ENCODE assay signal across 16 mouse cellular contexts in genomic region chr4:136434029-136434428, GRCm38 (mm10). TPM values are rescaled to one million over a fixed set of nuclear protein-coding genes. Genes with fewer than 3 reads are reported as not detected.
DNase-seq lines count a peak whose midpoint lies in the region; TF ChIP-seq lines count a peak whose summit lies in the region.
"Had no signal": no experiment of that assay in that cellular context is flagged by ENCODE, and none has a peak within 500 bp of the region (broad histone marks: within the 10 kb centered on the region; RNA-seq: fewer than 3 reads in every experiment).

No protein-coding gene starts in this region.

- H3K36me3 ChIP-seq in thymus, adult 2 months (ENCODE audit: control insufficient read depth, insufficient read depth, low read length), result no peaks in the 10 kb centered on the region
- H3K36me3 ChIP-seq: limb, embryonic 10.5 days; liver, embryonic 13.5 days had no signal

- no peak for TF ChIP-seq POLR2A in thymus, adult 2 months (IDR thresholded peaks at IDR 0.05; ENCODE audit: control insufficient read depth, extremely low read depth, insufficient read depth, low read length, poor library complexity)
- no peak for TF ChIP-seq POLR2A in lung, adult 2 months (IDR thresholded peaks at IDR 0.05; ENCODE audit: borderline replicate concordance, extremely low read depth, low read depth, low read length)

- TF ChIP-seq CTCF in thymus, adult 2 months (IDR thresholded peaks at IDR 0.05; ENCODE audit: borderline replicate concordance, control insufficient read depth, extremely low read depth, insufficient read depth, low read length, poor library complexity), result no peak
- TF ChIP-seq CTCF in lung, adult 2 months (IDR thresholded peaks at IDR 0.05; ENCODE audit: insufficient read depth, low read length), result no peak

- WGBS in thymus, adult 2 months, result 89% methylated on average over 4 of the region's 4 CpGs
- WGBS in lung, adult 2 months, result 69% methylated on average over 4 of the region's 4 CpGs

- no peaks in the 10 kb centered on the region for H3K4me1 ChIP-seq in thymus, adult 2 months (replicated peaks; ENCODE audit: control insufficient read depth, insufficient read depth, low read length)
- H3K4me1 ChIP-seq in lung, adult 2 months (ENCODE audit: control insufficient read depth, insufficient read depth, low read length), result no peaks in the 10 kb centered on the region
- H3K4me1 ChIP-seq: liver, embryonic 13.5 days had no signal

- H3K27me3 ChIP-seq in thymus, adult 2 months (ENCODE audit: control insufficient read depth, insufficient read depth, low read length), result no peaks in the 10 kb centered on the region
- H3K27me3 ChIP-seq: liver, embryonic 13.5 days had no signal

- H3K4me3 ChIP-seq in thymus, adult 2 months (ENCODE audit: control insufficient read depth, insufficient read depth, low read length), result no peak overlapping the region
- H3K4me3 ChIP-seq in lung, adult 2 months (replicated peaks; ENCODE audit: extremely low read depth, low read depth, low read length), result no peak overlapping the region
- H3K4me3 ChIP-seq: limb, embryonic 10.5 days; liver, embryonic 13.5 days had no signal

- H3K27ac ChIP-seq in thymus, adult 2 months (ENCODE audit: control insufficient read depth, insufficient read depth, low read length), result no peak overlapping the region
- H3K27ac ChIP-seq: hindbrain, embryonic 14.5 days; limb, embryonic 10.5 days; liver, embryonic 13.5 days had no signal

- DNase-seq in urinary bladder, adult 2 months (ENCODE audit: low spot score), result peak; percentile 36
- no peak for DNase-seq in urinary bladder, postnatal 10 days (ENCODE audit: low spot score)
- peak; percentile 71 for DNase-seq in adipocyte (ENCODE audit: low spot score)
- DNase-seq in gonadal fat pad, adult 2 months (ENCODE audit: low read depth), result peak; percentile 38
- DNase-seq in thymus, adult 2 months, result no peak
- no peak for DNase-seq in lung, adult 2 months
- DNase-seq in right cerebral cortex, adult 2 months (ENCODE audit: low spot score in 2 of 2), result no peak
- DNase-seq: cerebellum, adult 2 months; kidney, adult 8-10 months; layer of hippocampus, postnatal 36 days; liver, embryonic 13.5 days; lung, postnatal 14 days had no signal

RNA-seq across cellular contexts. Expression of gene Htr1d, which starts 10.7 kb away (rescaled TPM):
- 2.8 and 4.0 TPM in 2 replicates for polyA plus RNA-seq in urinary bladder, adult 2 months (2012; rRNA removed)
- 0.32 and 0.41 TPM in 2 replicates for polyA plus RNA-seq in gonadal fat pad, adult 2 months (2012; rRNA removed)
- polyA plus RNA-seq in thymus, adult 2 months (2012; rRNA removed), result 0.24 and 0.57 TPM in 2 replicates
- 0.10 TPM in 1 of 2 replicates, not detected in the other for polyA plus RNA-seq in lung, adult 2 months (2012; rRNA removed)
- polyA plus RNA-seq: heart, postnatal 0 days; liver, embryonic 13.5 days had no signal

RNA-seq across cellular contexts. Expression of gene 6030445D17Rik, which starts 28.0 kb away (rescaled TPM):
- 1.3 and 1.4 TPM in 2 replicates for polyA plus RNA-seq in urinary bladder, adult 2 months (2012; rRNA removed)
- polyA plus RNA-seq in gonadal fat pad, adult 2 months (2012; rRNA removed), result 0.43 and 0.46 TPM in 2 replicates
- 0.14 and 0.19 TPM in 2 replicates for polyA plus RNA-seq in thymus, adult 2 months (2012; rRNA removed)
- 0.72 and 1.1 TPM in 2 replicates for polyA plus RNA-seq in lung, adult 2 months (2012; rRNA removed)
- polyA plus RNA-seq: forebrain, embryonic 14.5 days; liver, embryonic 13.5 days had no signal

RNA-seq across cellular contexts. Expression of gene Luzp1, which starts 35.5 kb away (rescaled TPM):
- polyA plus RNA-seq in urinary bladder, adult 2 months (2012; rRNA removed), result 26.2 TPM in 2 replicates
- 11.1 and 14.9 TPM in 2 replicates for polyA plus RNA-seq in gonadal fat pad, adult 2 months (2012; rRNA removed)
- polyA plus RNA-seq in thymus, adult 2 months (2012; rRNA removed), result 4.1 and 5.0 TPM in 2 replicates
- 12.5 and 15.7 TPM in 2 replicates for polyA plus RNA-seq in lung, adult 2 months (2012; rRNA removed)

Comparison
In these comparisons a context has a peak if more than half of its experiments do, and no peak if none do; other contexts are left out.
1. DNase-seq: peak in urinary bladder, adult 2 months (single experiment), adipocyte (single experiment) and gonadal fat pad, adult 2 months (single experiment); none in urinary bladder, postnatal 10 days (single experiment), thymus, adult 2 months (single experiment), lung, adult 2 months (single experiment) and right cerebral cortex, adult 2 months (0 of 2).